Mouse (Mus musculus) spleen, adult 2 months (tissue): Measurements from ENCODE around the gene Iqch. TPM values are rescaled to one million over a fixed set of nuclear protein-coding genes. Genes with fewer than 3 reads are reported as not detected.

Source experiments
- DNase-seq, 2 experiments: peaks; one replicate each; pipeline versions ENCODE4 v3.0.0 to v3.0.0-alpha.2; 2012 to 2021; ENCODE audit warnings: low spot score in 2 of 2, low read depth in 1 of 2
- H3K27ac ChIP-seq: fragments of 200-500 bp; 2 replicates; pipeline ENCODE4 v1.5.1; 2012; ENCODE audit warnings: low read length, inconsistent platforms; ENCODE audit not compliant: insufficient read depth
- H3K27me3 ChIP-seq: fragments of 200-500 bp; 2 replicates; pipeline ENCODE4 v1.6.1; 2012; ENCODE audit warnings: mild to moderate bottlenecking, moderate library complexity, low read length, inconsistent platforms; ENCODE audit not compliant: control insufficient read depth, insufficient read depth
- H3K36me3 ChIP-seq: fragments of 200-500 bp; 2 replicates; pipeline ENCODE4 v1.6.1; 2012; ENCODE audit warnings: mild to moderate bottlenecking, low read length, inconsistent platforms; ENCODE audit not compliant: control insufficient read depth, insufficient read depth
- H3K4me1 ChIP-seq: fragments of 200-500 bp; 2 replicates; pipeline ENCODE4 v1.6.1; 2011; ENCODE audit warnings: inconsistent platforms; ENCODE audit not compliant: control insufficient read depth, insufficient read depth, insufficient read length
- H3K4me3 ChIP-seq: fragments of 200-500 bp; 2 replicates; pipeline ENCODE4 v1.5.1; 2011; ENCODE audit warnings: mild to moderate bottlenecking, inconsistent platforms; ENCODE audit not compliant: insufficient read depth, insufficient read length; ENCODE audit errors: extremely low read depth
- CTCF ChIP-seq: fragments of 200-500 bp; IDR thresholded peaks from 2 replicates; pipeline ENCODE4 v1.5.1; 2011; ENCODE audit warnings: mild to moderate bottlenecking, inconsistent platforms; ENCODE audit not compliant: insufficient read depth, insufficient read length, insufficient replicate concordance; ENCODE audit errors: extremely low read depth
- POLR2A ChIP-seq: fragments of 200-500 bp; IDR thresholded peaks from 2 replicates; pipeline ENCODE4 v1.6.1; 2011; ENCODE audit warnings: low read depth, low read length, inconsistent platforms
- WGBS: fragments of 180-500 bp; shearing (Covaris S2); methylation state at CpG from one replicate; pipeline ENCODE4 v1.1.7; 2018; 5-methylcytosine and 5-hydroxymethylcytosine counted together
- polyA plus RNA-seq: library from polyadenylated mRNA; depleted of rRNA; stranded (reverse); fragments of >200 nt; gene quantifications from 2 replicates; pipeline ENCODE4 v1.2.3, GENCODE M21; 2012

Iqch gene
- polyA plus RNA-seq, 1 experiment = not detected

GRCm38 (mm10) chr9:63495786-63496185, 106.5 kb downstream of the Iqch start:
- DNase-seq = no peak
- Histone ChIP-seq H3K36me3 (no peaks in the 10 kb centered on the region), H3K4me3 (no peak overlapping the region), H3K27ac (no peak overlapping the region), H3K4me1 (no peaks in the 10 kb centered on the region), H3K27me3 (no peaks in the 10 kb centered on the region)
- no peak for TF ChIP-seq POLR2A
- no peak for TF ChIP-seq CTCF
- WGBS = 81% methylated on average over 2 of the region's 2 CpGs

GRCm38 (mm10) chr9:63493746-63494145, 108.5 kb downstream of the Iqch start:
- no peak for DNase-seq
- 85% methylated on average over 4 of the region's 4 CpGs for WGBS
- Histone ChIP-seq H3K4me3 (no peak overlapping the region), H3K36me3 (no peaks in the 10 kb centered on the region), H3K27me3 (no peaks in the 10 kb centered on the region), H3K4me1 (no peaks in the 10 kb centered on the region), H3K27ac (no peak overlapping the region)
- TF ChIP-seq CTCF = no peak
- no peak for TF ChIP-seq POLR2A

- Histone ChIP-seq H3K4me1 (no peaks in the 10 kb centered on the region), H3K27ac (no peak overlapping the region), H3K36me3 (no peaks in the 10 kb centered on the region), H3K4me3 (no peak overlapping the region), H3K27me3 (no peaks in the 10 kb centered on the region)
- DNase-seq = no peak
- TF ChIP-seq POLR2A (no peak), CTCF (no peak)
- WGBS = 41% methylated on average over 9 of the region's 9 CpGs
Observed at GRCm38 (mm10) chr9:63492291-63492690, 110.0 kb downstream of the Iqch start.

- no peak overlapping the region for H3K27ac ChIP-seq
- H3K27me3 ChIP-seq = no peaks in the 10 kb centered on the region
- TF ChIP-seq CTCF (no peak), POLR2A (no peak)
- no peak overlapping the region for H3K4me3 ChIP-seq
- H3K36me3 ChIP-seq = no peaks in the 10 kb centered on the region
- WGBS = 87% methylated on average over 12 of the region's 12 CpGs
- no peak for DNase-seq
- H3K4me1 ChIP-seq = no peaks in the 10 kb centered on the region
Observed at GRCm38 (mm10) chr9:63490521-63491307, 111.6 kb downstream of the Iqch start.

- TF ChIP-seq CTCF = no peak
- no peak for TF ChIP-seq POLR2A
- Histone ChIP-seq H3K4me1 (no peaks in the 10 kb centered on the region), H3K27me3 (no peaks in the 10 kb centered on the region), H3K4me3 (no peak overlapping the region), H3K27ac (no peak overlapping the region), H3K36me3 (no peaks in the 10 kb centered on the region)
- WGBS = 83% methylated on average over 6 of the region's 6 CpGs
- DNase-seq = no peak
Observed at GRCm38 (mm10) chr9:63489156-63489555, 113.1 kb downstream of the Iqch start.

GRCm38 (mm10) chr9:63465561-63465960, 136.7 kb downstream of the Iqch start:
- no peak overlapping the region for H3K4me3 ChIP-seq
- H3K27me3 ChIP-seq = no peaks in the 10 kb centered on the region
- WGBS = 85% methylated on average over 3 of the region's 3 CpGs
- TF ChIP-seq CTCF (no peak), POLR2A (no peak)
- no peaks in the 10 kb centered on the region for H3K4me1 ChIP-seq
- no peak overlapping the region for H3K27ac ChIP-seq
- no peak for DNase-seq
- no peaks in the 10 kb centered on the region for H3K36me3 ChIP-seq

DNA sequence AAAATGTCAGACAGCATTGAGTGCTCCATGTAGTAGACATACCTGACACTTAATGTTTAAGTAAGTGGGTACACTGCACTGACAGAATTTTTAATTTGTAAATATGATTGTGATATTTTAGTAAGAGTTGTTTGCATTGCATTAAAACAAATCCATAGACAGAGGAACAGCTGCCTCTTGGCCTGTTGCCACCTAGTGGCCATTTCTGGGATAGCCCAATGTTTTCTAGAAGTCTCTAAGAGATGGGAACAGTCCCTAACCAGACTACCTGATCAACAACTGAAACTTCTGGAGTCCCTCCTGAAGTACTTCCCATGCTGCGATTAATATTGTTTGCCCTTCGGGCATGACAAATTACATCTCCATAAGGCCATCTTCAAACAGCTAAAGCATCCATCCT, 140.0 kb downstream of the Iqch start:
- WGBS = 65% methylated on average over 2 of the region's 2 CpGs
- H3K4me3 ChIP-seq = no peak overlapping the region
- no peaks in the 10 kb centered on the region for H3K27me3 ChIP-seq
- H3K36me3 ChIP-seq = no peaks in the 10 kb centered on the region
- TF ChIP-seq CTCF = peak; percentile 50; the same call in 1 of the 2 replicates
- no peak for TF ChIP-seq POLR2A
- no peak overlapping the region for H3K27ac ChIP-seq
- H3K4me1 ChIP-seq = no peaks in the 10 kb centered on the region
- DNase-seq = peak; percentile 41 to 60
